Mouse (Mus musculus): ENCODE data around the gene Ntf5. TPM values are rescaled to one million over a fixed set of nuclear protein-coding genes. Genes with fewer than 3 reads are reported as not detected.

Ntf5 gene
- polyA plus RNA-seq, 1 experiment from 2014 or later: 0.33 TPM

Small RNA genes lying within 50 kb of the gene (microRNA-seq; reads per million reads assigned to microRNA genes)
- not detected for gene Gm22133 (ENCODE audit: insufficient number of aligned reads)

Other genes with a start within 250 kb of the Ntf5 start
- gene Slc17a7, start 249.7 kb upstream of the Ntf5 start, polyA plus RNA-seq (2014; fragmentation: Nextera tagmentation; extraction: Ambion mirVana): 3.6 and 4.6 TPM in 2 replicates
- gene Gfy, start 234.1 kb upstream of the Ntf5 start, polyA plus RNA-seq (2014; fragmentation: Nextera tagmentation; extraction: Ambion mirVana): 0.13 and 0.33 TPM in 2 replicates
- not detected in 2 replicates for gene Pth2, start 232.7 kb upstream of the Ntf5 start, polyA plus RNA-seq (2014; fragmentation: Nextera tagmentation; extraction: Ambion mirVana)
- gene Ccdc155, start 208.8 kb upstream of the Ntf5 start, polyA plus RNA-seq (2014; fragmentation: Nextera tagmentation; extraction: Ambion mirVana): 0.83 and 0.90 TPM in 2 replicates
- 0.48 TPM in 1 of 2 replicates, not detected in the other for gene Dkkl1, start 201.5 kb upstream of the Ntf5 start, polyA plus RNA-seq (2014; fragmentation: Nextera tagmentation; extraction: Ambion mirVana)
- 297 and 318 TPM in 2 replicates for gene Tead2, start 197.9 kb upstream of the Ntf5 start, polyA plus RNA-seq (2014; fragmentation: Nextera tagmentation; extraction: Ambion mirVana)
- 0.60 and 1.1 TPM in 2 replicates for gene Cd37, start 174.6 kb upstream of the Ntf5 start, polyA plus RNA-seq (2014; fragmentation: Nextera tagmentation; extraction: Ambion mirVana)
- gene Slc6a16, start 172.6 kb upstream of the Ntf5 start, polyA plus RNA-seq (2014; fragmentation: Nextera tagmentation; extraction: Ambion mirVana): 0.36 TPM in 1 of 2 replicates, not detected in the other
- gene Slc6a21, start 136.2 kb upstream of the Ntf5 start, polyA plus RNA-seq (2014; fragmentation: Nextera tagmentation; extraction: Ambion mirVana): not detected in 2 replicates
- gene Trpm4, start 79.9 kb upstream of the Ntf5 start, polyA plus RNA-seq (2014; fragmentation: Nextera tagmentation; extraction: Ambion mirVana): 5.6 and 6.8 TPM in 2 replicates
- not detected in 2 replicates for gene Hrc, start 78.4 kb upstream of the Ntf5 start, polyA plus RNA-seq (2014; fragmentation: Nextera tagmentation; extraction: Ambion mirVana)
- gene Ppfia3, start 46.7 kb upstream of the Ntf5 start, polyA plus RNA-seq (2014; fragmentation: Nextera tagmentation; extraction: Ambion mirVana): 11.6 and 13.0 TPM in 2 replicates
- gene Lin7b, start 43.1 kb upstream of the Ntf5 start, polyA plus RNA-seq (2014; fragmentation: Nextera tagmentation; extraction: Ambion mirVana): 0.48 and 1.5 TPM in 2 replicates
- 79.8 and 87.9 TPM in 2 replicates for gene Snrnp70, start 18.0 kb upstream of the Ntf5 start, polyA plus RNA-seq (2014; fragmentation: Nextera tagmentation; extraction: Ambion mirVana)
- gene Kcna7, start 8.0 kb upstream of the Ntf5 start, polyA plus RNA-seq (2014; fragmentation: Nextera tagmentation; extraction: Ambion mirVana): not detected in 2 replicates
- gene Lhb, start 7.1 kb downstream of the Ntf5 start, polyA plus RNA-seq (2014; fragmentation: Nextera tagmentation; extraction: Ambion mirVana): not detected in 2 replicates
- 37.0 and 37.6 TPM in 2 replicates for gene Gys1, start 21.1 kb downstream of the Ntf5 start, polyA plus RNA-seq (2014; fragmentation: Nextera tagmentation; extraction: Ambion mirVana)
- gene Ruvbl2, start 24.4 kb downstream of the Ntf5 start, polyA plus RNA-seq (2014; fragmentation: Nextera tagmentation; extraction: Ambion mirVana): 175 and 183 TPM in 2 replicates
- 4,947 and 5,145 TPM in 2 replicates for gene Ftl1, start 46.2 kb downstream of the Ntf5 start, polyA plus RNA-seq (2014; fragmentation: Nextera tagmentation; extraction: Ambion mirVana)
- gene Bax, start 53.2 kb downstream of the Ntf5 start, polyA plus RNA-seq (2014; fragmentation: Nextera tagmentation; extraction: Ambion mirVana): 192 and 202 TPM in 2 replicates
- gene Tulp2, start 68.2 kb downstream of the Ntf5 start, polyA plus RNA-seq (2014; fragmentation: Nextera tagmentation; extraction: Ambion mirVana): 0.13 and 0.29 TPM in 2 replicates
- not detected in 2 replicates for gene Gm45808, start 73.1 kb downstream of the Ntf5 start, polyA plus RNA-seq (2014; fragmentation: Nextera tagmentation; extraction: Ambion mirVana)
- gene Dhdh, start 75.1 kb downstream of the Ntf5 start, polyA plus RNA-seq (2014; fragmentation: Nextera tagmentation; extraction: Ambion mirVana): 4.3 and 4.6 TPM in 2 replicates
- gene Nucb1, start 96.7 kb downstream of the Ntf5 start, polyA plus RNA-seq (2014; fragmentation: Nextera tagmentation; extraction: Ambion mirVana): 90.4 and 109 TPM in 2 replicates
- gene Ppp1r15a, start 112.6 kb downstream of the Ntf5 start, polyA plus RNA-seq (2014; fragmentation: Nextera tagmentation; extraction: Ambion mirVana): 17.4 and 17.8 TPM in 2 replicates
- 0.80 and 1.5 TPM in 2 replicates for gene Plekha4, start 112.6 kb downstream of the Ntf5 start, polyA plus RNA-seq (2014; fragmentation: Nextera tagmentation; extraction: Ambion mirVana)
- gene Hsd17b14, start 141.2 kb downstream of the Ntf5 start, polyA plus RNA-seq (2014; fragmentation: Nextera tagmentation; extraction: Ambion mirVana): 0.25 and 1.2 TPM in 2 replicates
- gene Bcat2, start 156.5 kb downstream of the Ntf5 start, polyA plus RNA-seq (2014; fragmentation: Nextera tagmentation; extraction: Ambion mirVana): 24.8 and 25.7 TPM in 2 replicates
- gene Fgf21, start 201.8 kb downstream of the Ntf5 start, polyA plus RNA-seq (2014; fragmentation: Nextera tagmentation; extraction: Ambion mirVana): not detected in 2 replicates
- not detected in 2 replicates for gene Fut1, start 203.6 kb downstream of the Ntf5 start, polyA plus RNA-seq (2014; fragmentation: Nextera tagmentation; extraction: Ambion mirVana)
- not detected in 2 replicates for gene Izumo1, start 208.1 kb downstream of the Ntf5 start, polyA plus RNA-seq (2014; fragmentation: Nextera tagmentation; extraction: Ambion mirVana)
- 6.5 and 7.3 TPM in 2 replicates for gene Rasip1, start 213.8 kb downstream of the Ntf5 start, polyA plus RNA-seq (2014; fragmentation: Nextera tagmentation; extraction: Ambion mirVana)
- gene Mamstr, start 226.3 kb downstream of the Ntf5 start, polyA plus RNA-seq (2014; fragmentation: Nextera tagmentation; extraction: Ambion mirVana): 1.7 and 3.3 TPM in 2 replicates